Mouse (Mus musculus) bone marrow, adult 2 months (tissue): Measurements from ENCODE around the gene Atp6v1f.

Source experiments
- CTCF ChIP-seq: fragments of 200-500 bp; IDR thresholded peaks from 2 replicates; pipeline ENCODE4 v1.5.1; 2011; ENCODE audit warnings: low read length, control low read depth; ENCODE audit not compliant: control insufficient read depth, insufficient read depth
- POLR2A ChIP-seq: fragments of 200-500 bp; IDR thresholded peaks from 2 replicates; pipeline ENCODE4 v1.6.1; 2011; ENCODE audit warnings: low read depth, mild to moderate bottlenecking, control low read depth, low read length, borderline replicate concordance; ENCODE audit not compliant: control insufficient read depth

DNA sequence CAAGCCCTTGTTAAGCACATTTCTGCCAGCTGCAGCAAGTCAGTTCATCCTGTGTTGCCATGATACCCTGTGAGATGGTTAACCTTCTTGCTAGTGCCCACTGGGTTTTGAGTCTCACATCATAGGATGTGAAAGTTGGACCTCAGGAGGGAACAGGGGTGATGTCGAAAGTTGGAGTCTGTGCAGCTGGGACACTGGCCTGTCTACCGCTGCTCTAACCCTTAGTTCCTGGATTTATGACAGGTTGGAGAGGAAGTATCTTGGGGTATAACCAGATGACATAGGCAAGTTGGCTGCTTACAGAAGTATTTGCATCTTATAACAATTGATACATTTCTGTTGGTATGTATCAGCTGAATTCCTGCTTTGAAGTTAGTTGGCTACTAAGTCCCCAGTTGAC, 46.9 kb upstream of the Atp6v1f start:
- TF ChIP-seq CTCF, result no peak
- no peak for TF ChIP-seq POLR2A
